17 mouse cellular contexts compared by ENCODE assay signal in genomic region chr15:101258420-101258819, GRCm38 (mm10). TPM values are rescaled to one million over a fixed set of nuclear protein-coding genes. Genes with fewer than 3 reads are reported as not detected.
A peak's percentile ranks its signal among the peaks of the same experiment; 100 is the strongest.
DNase-seq lines count a peak whose midpoint lies in the region; ATAC-seq and TF ChIP-seq lines count a peak whose summit lies in the region.
"Had no signal": no experiment of that assay in that cellular context is flagged by ENCODE, and none has a peak within 500 bp of the region (broad histone marks: within the 10 kb centered on the region; RNA-seq: fewer than 3 reads in every experiment).

No protein-coding gene starts in this region.

- H3K27ac ChIP-seq in midbrain, embryonic 10.5 days (replicated peaks) = 0 out of 2 replicates have a peak overlapping the region, but pooled peaks have one; percentile 19
- no peak overlapping the region for H3K27ac ChIP-seq in midbrain, postnatal 0 days (ENCODE audit: low read depth, low read length)
- no peak overlapping the region for H3K27ac ChIP-seq in CH12.LX (ENCODE audit: insufficient read depth, low read depth)
- no peak overlapping the region for H3K27ac ChIP-seq in hindbrain, embryonic 10.5 days
- no peak overlapping the region for H3K27ac ChIP-seq in cerebellum, adult 2 months (ENCODE audit: insufficient read depth, low read length)
- H3K27ac ChIP-seq: embryonic facial prominence, embryonic 12.5 days; hindbrain, embryonic 13.5 days; limb, embryonic 15.5 days had no signal

- TF ChIP-seq RAD21 in CH12.LX (IDR thresholded peaks at IDR 0.05; ENCODE audit: low read depth, low read length) = no peak

- H3K27me3 ChIP-seq in midbrain, embryonic 10.5 days (ENCODE audit: low read depth, poor library complexity, severe bottlenecking) = peaks cover 8% of the 10 kb centered on the region; the same call in 1 of the 2 replicates
- H3K27me3 ChIP-seq in midbrain, postnatal 0 days (ENCODE audit: insufficient read depth, low read length) = no peaks in the 10 kb centered on the region
- peaks cover 18% of the 10 kb centered on the region for H3K27me3 ChIP-seq in CH12.LX (replicated peaks)
- H3K27me3 ChIP-seq in hindbrain, embryonic 10.5 days (ENCODE audit: insufficient read depth, poor library complexity, severe bottlenecking) = peaks cover 16% of the 10 kb centered on the region
- H3K27me3 ChIP-seq in cerebellum, adult 2 months (ENCODE audit: control insufficient read depth, insufficient read depth, low read length) = no peaks in the 10 kb centered on the region
- H3K27me3 ChIP-seq: limb, embryonic 15.5 days had no signal

- TF ChIP-seq POLR2A in CH12.LX (IDR thresholded peaks at IDR 0.05; ENCODE audit: low read depth, low read length) = no peak
- no peak for TF ChIP-seq POLR2A in cerebellum, adult 2 months (IDR thresholded peaks at IDR 0.05; ENCODE audit: borderline replicate concordance, insufficient read depth, low read length)

- no peaks in the 10 kb centered on the region for H3K79me2 ChIP-seq in CH12.LX (replicated peaks; ENCODE audit: control insufficient read depth, extremely low read depth, insufficient read depth, poor library complexity, severe bottlenecking)

- no peak overlapping the region for H3K4me2 ChIP-seq in midbrain, postnatal 0 days (ENCODE audit: low read depth, low read length, poor library complexity, severe bottlenecking)
- no peak overlapping the region for H3K4me2 ChIP-seq in CH12.LX (ENCODE audit: insufficient read depth, low read depth, poor library complexity, severe bottlenecking)
- H3K4me2 ChIP-seq: embryonic facial prominence, embryonic 12.5 days; hindbrain, embryonic 13.5 days; limb, embryonic 15.5 days had no signal

- peaks cover 43% of the 10 kb centered on the region for H3K4me1 ChIP-seq in midbrain, embryonic 10.5 days
- no peaks in the 10 kb centered on the region for H3K4me1 ChIP-seq in midbrain, postnatal 0 days (ENCODE audit: insufficient read depth, low read length)
- H3K4me1 ChIP-seq in CH12.LX (ENCODE audit: control insufficient read depth in 1 of 2, insufficient read depth in 2 of 2) = peaks cover 35 to 70% of the 10 kb centered on the region in 2 experiments
- peaks cover 66% of the 10 kb centered on the region for H3K4me1 ChIP-seq in hindbrain, embryonic 10.5 days (replicated peaks)
- H3K4me1 ChIP-seq in cerebellum, adult 2 months (ENCODE audit: control insufficient read depth, insufficient read depth, low read length) = peaks cover 25% of the 10 kb centered on the region

- H3K4me3 ChIP-seq in midbrain, embryonic 10.5 days = no peak overlapping the region
- no peak overlapping the region for H3K4me3 ChIP-seq in midbrain, postnatal 0 days (ENCODE audit: low read depth, low read length)
- H3K4me3 ChIP-seq in CH12.LX (replicated peaks in 1 of 3; ENCODE audit: low read depth in 2 of 3, low read length in 2 of 3, poor library complexity in 1 of 3) = no peak overlapping the region
- no peak overlapping the region for H3K4me3 ChIP-seq in hindbrain, embryonic 10.5 days
- no peak overlapping the region for H3K4me3 ChIP-seq in cerebellum, adult 2 months (replicated peaks; ENCODE audit: insufficient read depth, low read depth, low read length)
- H3K4me3 ChIP-seq: embryonic facial prominence, embryonic 12.5 days; hindbrain, embryonic 13.5 days; limb, embryonic 15.5 days had no signal

- no peak for TF ChIP-seq CTCF in midbrain, postnatal 0 days (IDR thresholded peaks at IDR 0.05)
- TF ChIP-seq CTCF in CH12.LX (conservative IDR thresholded peaks at IDR 0.05 in 1 of 2, IDR thresholded peaks at IDR 0.05 in 1 of 2; ENCODE audit: low read depth in 2 of 2, low read length in 2 of 2) = no peak
- TF ChIP-seq CTCF in cerebellum, adult 2 months (IDR thresholded peaks at IDR 0.05; ENCODE audit: borderline replicate concordance, insufficient read depth, low read depth, low read length) = no peak

- no peak for DNase-seq in midbrain, embryonic 10.5 days (ENCODE audit: low spot score)
- DNase-seq in midbrain, postnatal 0 days (ENCODE audit: low spot score) = no peak
- no peak for DNase-seq in CH12.LX (ENCODE audit: extremely low read depth)
- DNase-seq in naive thymus-derived CD4-positive, alpha-beta T cell, adult 2 months (ENCODE audit: low read depth) = peak; percentile 90
- peak; percentile 93 for DNase-seq in thymus, postnatal 14 days
- no peak for DNase-seq in hindbrain, embryonic 10.5 days (ENCODE audit: low spot score)
- DNase-seq in cerebellum, adult 2 months = no peak
- DNase-seq: adrenal gland, adult 8-10 months; cerebellum, postnatal 36 days; kidney, adult 2 months; kidney, postnatal 4 days; lung, adult 18-20 months; right cerebral cortex, postnatal 25 days had no signal

- WGBS in midbrain, embryonic 10.5 days = 87% methylated on average over 11 of the region's 11 CpGs
- WGBS in midbrain, postnatal 0 days = 88% methylated on average over 11 of the region's 11 CpGs
- WGBS in hindbrain, embryonic 10.5 days = 89% methylated on average over 11 of the region's 11 CpGs
- 80% methylated on average over 11 of the region's 11 CpGs for WGBS in cerebellum, adult 2 months

- no peaks in the 10 kb centered on the region for H3K9me3 ChIP-seq in midbrain, embryonic 10.5 days (replicated peaks)
- H3K9me3 ChIP-seq in midbrain, postnatal 0 days (ENCODE audit: low read length) = no peaks in the 10 kb centered on the region
- H3K9me3 ChIP-seq in CH12.LX (replicated peaks; ENCODE audit: low read length) = no peaks in the 10 kb centered on the region
- no peaks in the 10 kb centered on the region for H3K9me3 ChIP-seq in hindbrain, embryonic 10.5 days
- H3K9me3 ChIP-seq: embryonic facial prominence, embryonic 12.5 days; hindbrain, embryonic 13.5 days; limb, embryonic 15.5 days had no signal

- in situ Hi-C loops in CH12.LX (cut with MboI; ENCODE audit: low pct_ligation_motif_present, low pct_unique_long_range_greater_than_20kb, low sequenced_read_pairs) = no loop called here

- no peak for TF ChIP-seq EP300 in CH12.LX (IDR thresholded peaks at IDR 0.05; ENCODE audit: low read length)

- dilution Hi-C loops in CH12.LX (cut with MboI; ENCODE audit: extremely low pct_ligation_motif_present, extremely low pct_unique_long_range_greater_than_20kb, low sequenced_read_pairs) = no loop called here

- no peaks in the 10 kb centered on the region for H3K36me3 ChIP-seq in midbrain, embryonic 10.5 days
- 0 out of 2 replicates have a peak, but pooled peaks cover 3% of the 10 kb centered on the region for H3K36me3 ChIP-seq in midbrain, postnatal 0 days (ENCODE audit: insufficient read depth, low read length)
- H3K36me3 ChIP-seq in CH12.LX (replicated peaks in 1 of 2; ENCODE audit: control insufficient read depth in 1 of 2, insufficient read depth in 1 of 2, low read length in 1 of 2) = no peaks in the 10 kb centered on the region
- H3K36me3 ChIP-seq in hindbrain, embryonic 10.5 days = no peaks in the 10 kb centered on the region
- H3K36me3 ChIP-seq: embryonic facial prominence, embryonic 12.5 days; hindbrain, embryonic 13.5 days; limb, embryonic 15.5 days had no signal

- no peak overlapping the region for H3K9ac ChIP-seq in midbrain, postnatal 0 days (replicated peaks; ENCODE audit: low read length, poor library complexity, severe bottlenecking)
- H3K9ac ChIP-seq in CH12.LX (ENCODE audit: insufficient read depth, low read depth) = no peak overlapping the region
- H3K9ac ChIP-seq: embryonic facial prominence, embryonic 12.5 days; hindbrain, embryonic 13.5 days; limb, embryonic 15.5 days had no signal

- ATAC-seq in midbrain, postnatal 0 days (ENCODE audit: low FRiP score) = no peak

TF ChIP-seq in CH12.LX, 34 proteins besides CTCF, POLR2A, EP300 and RAD21:
- TF ChIP-seq BHLHE40 (IDR thresholded peaks at IDR 0.05; ENCODE audit: low read depth, low read length) (peak; percentile 7; the same call in 1 of the 2 replicates), KAT2A (IDR thresholded peaks at IDR 0.05; ENCODE audit: insufficient replicate concordance, low read length) (no peak)

RNA-seq across cellular contexts. Expression of gene Nr4a1, which starts 4.4 kb away (rescaled TPM):
- polyA plus RNA-seq in midbrain, embryonic 10.5 days (2016; fragmentation: Nextera tagmentation; extraction: Ambion mirVana) = 2.8 and 2.9 TPM in 2 replicates
- 6.9 and 7.7 TPM in 2 replicates for total RNA-seq in midbrain, postnatal 0 days (2014; rRNA removed)
- 6.9 and 7.0 TPM in 2 replicates for polyA plus RNA-seq in midbrain, postnatal 0 days (2015; fragmentation: Nextera tagmentation; extraction: Ambion mirVana)
- total RNA-seq in CH12.LX (2012; rRNA removed) (0.42 and 0.89 TPM in 2 replicates), CH12.LX (2014; rRNA removed) (0.57 and 0.60 TPM in 2 replicates)
- 1.1 and 1.6 TPM in 2 replicates for polyA plus RNA-seq in CH12.LX (2012; ENCODE audit: insufficient read length, low read depth)
- 4.8 and 5.1 TPM in 2 replicates for polyA plus RNA-seq in hindbrain, embryonic 10.5 days (2016; fragmentation: Nextera tagmentation; extraction: Ambion mirVana)
- polyA plus RNA-seq in cerebellum, adult 2 months (2012; rRNA removed) = 13.1 and 16.4 TPM in 2 replicates

RNA-seq across cellular contexts. Expression of gene Atg101, which starts 25.7 kb away (rescaled TPM):
- polyA plus RNA-seq in midbrain, embryonic 10.5 days (2016; fragmentation: Nextera tagmentation; extraction: Ambion mirVana) = 80.8 TPM in 2 replicates
- 33.5 and 61.1 TPM in 2 replicates for total RNA-seq in midbrain, postnatal 0 days (2014; rRNA removed)
- polyA plus RNA-seq in midbrain, postnatal 0 days (2015; fragmentation: Nextera tagmentation; extraction: Ambion mirVana) = 74.2 and 75.6 TPM in 2 replicates
- 56.9 and 58.8 TPM in 2 replicates for total RNA-seq in CH12.LX (2012; rRNA removed)
- total RNA-seq in CH12.LX (2014; rRNA removed) = 61.2 and 61.3 TPM in 2 replicates
- 49.1 and 55.9 TPM in 2 replicates for polyA plus RNA-seq in CH12.LX (2012; ENCODE audit: insufficient read length, low read depth)
- 79.0 and 82.1 TPM in 2 replicates for polyA plus RNA-seq in hindbrain, embryonic 10.5 days (2016; fragmentation: Nextera tagmentation; extraction: Ambion mirVana)
- polyA plus RNA-seq in cerebellum, adult 2 months (2012; rRNA removed) = 46.8 and 49.6 TPM in 2 replicates

RNA-seq across cellular contexts. Expression of gene Grasp, which starts 34.4 kb away (rescaled TPM):
- 3.2 and 4.2 TPM in 2 replicates for polyA plus RNA-seq in midbrain, embryonic 10.5 days (2016; fragmentation: Nextera tagmentation; extraction: Ambion mirVana)
- total RNA-seq in midbrain, postnatal 0 days (2014; rRNA removed) = 6.3 and 7.7 TPM in 2 replicates
- polyA plus RNA-seq in midbrain, postnatal 0 days (2015; fragmentation: Nextera tagmentation; extraction: Ambion mirVana) = 1.8 and 1.9 TPM in 2 replicates
- total RNA-seq in CH12.LX (2012; rRNA removed) (2.9 and 6.7 TPM in 2 replicates), CH12.LX (2014; rRNA removed) (1.4 and 2.3 TPM in 2 replicates)
- 2.4 TPM in 2 replicates for polyA plus RNA-seq in CH12.LX (2012; ENCODE audit: insufficient read length, low read depth)
- 5.5 and 5.8 TPM in 2 replicates for polyA plus RNA-seq in hindbrain, embryonic 10.5 days (2016; fragmentation: Nextera tagmentation; extraction: Ambion mirVana)
- 5.0 and 5.3 TPM in 2 replicates for polyA plus RNA-seq in cerebellum, adult 2 months (2012; rRNA removed)

RNA-seq across cellular contexts. Expression of gene 6030408B16Rik, which starts 34.6 kb away (rescaled TPM):
- polyA plus RNA-seq in midbrain, embryonic 10.5 days (2016; fragmentation: Nextera tagmentation; extraction: Ambion mirVana) = 0.06 and 0.22 TPM in 2 replicates
- total RNA-seq in midbrain, postnatal 0 days (2014; rRNA removed) = not detected in 2 replicates
- polyA plus RNA-seq in midbrain, postnatal 0 days (2015; fragmentation: Nextera tagmentation; extraction: Ambion mirVana) = 0.22 and 0.33 TPM in 2 replicates
- total RNA-seq in CH12.LX (2012; rRNA removed) (0.13 TPM in 1 of 2 replicates, not detected in the other), CH12.LX (2014; rRNA removed) (0.17 and 0.20 TPM in 2 replicates)
- not detected in 2 replicates for polyA plus RNA-seq in CH12.LX (2012; ENCODE audit: insufficient read length, low read depth)
- 0.27 and 0.39 TPM in 2 replicates for polyA plus RNA-seq in hindbrain, embryonic 10.5 days (2016; fragmentation: Nextera tagmentation; extraction: Ambion mirVana)
- 0.15 and 0.27 TPM in 2 replicates for polyA plus RNA-seq in cerebellum, adult 2 months (2012; rRNA removed)
- total RNA-seq: megakaryocyte progenitor cell, adult 5-6 weeks had no signal

Comparison
In these comparisons a context has a peak if more than half of its experiments do, and no peak if none do; other contexts are left out.
1. DNase-seq: peak in naive thymus-derived CD4-positive, alpha-beta T cell, adult 2 months (single experiment) and thymus, postnatal 14 days (single experiment); none in midbrain, embryonic 10.5 days (single experiment), midbrain, postnatal 0 days (single experiment), CH12.LX (single experiment), hindbrain, embryonic 10.5 days (single experiment) and cerebellum, adult 2 months (0 of 2).